Mouse (Mus musculus): ENCODE results near the gene A730061H03Rik.

GRCm38 (mm10) chr14:55540067-55540786 is 20.0 kb downstream of the A730061H03Rik start, which contains the start of gene Pck2:
- TF ChIP-seq CTCF (IDR thresholded peaks at IDR 0.05; ENCODE audit: extremely low read depth, insufficient read depth, low read length) (no peak), POLR2A (IDR thresholded peaks at IDR 0.05; ENCODE audit: extremely low read depth, insufficient read depth, low read length) (peak; percentile 52; the same call in 1 of the 2 replicates)
